Mouse (Mus musculus) embryonic fibroblast, embryonic 13.5 days (primary cell): ENCODE results near the gene Mob3b.

Experiments
- CTCF ChIP-seq: IDR thresholded peaks from 2 replicates; pipeline ENCODE4 v1.5.1; 2011; ENCODE audit warnings: mild to moderate bottlenecking, control low read depth, low read length, moderate library complexity, borderline replicate concordance; ENCODE audit not compliant: insufficient read depth
- POLR2A ChIP-seq: IDR thresholded peaks from 2 replicates; pipeline ENCODE4 v1.6.1; 2011; ENCODE audit warnings: low read depth, mild to moderate bottlenecking, control low read depth, low read length, moderate library complexity

DNA sequence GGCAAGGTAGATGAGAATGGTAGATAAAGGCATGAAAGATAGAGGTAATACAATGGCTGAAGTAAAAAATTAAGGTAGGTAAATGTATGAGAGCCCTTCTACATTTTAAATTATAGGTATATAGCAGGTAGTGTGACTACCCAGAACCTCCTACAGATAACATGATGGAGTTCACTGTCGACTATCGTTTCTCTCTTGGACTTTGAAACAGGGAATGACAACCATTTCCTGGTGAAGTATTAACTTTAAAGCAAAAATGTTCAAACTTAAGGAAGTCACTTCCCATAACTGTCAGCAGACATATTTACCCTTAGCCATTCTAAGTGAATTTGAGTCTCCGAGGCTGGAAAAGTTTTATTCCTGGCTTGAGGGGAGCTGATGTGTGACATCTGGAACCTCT lies 64.8 kb downstream of the Mob3b start:
- TF ChIP-seq POLR2A (no peak), CTCF (no peak)
